Mouse (Mus musculus) cortical plate, adult 2 months (tissue): ENCODE data around the gene Lpgat1.

ENCODE experiments used
- CTCF ChIP-seq: fragments of 200-500 bp; IDR thresholded peaks from 2 replicates; pipeline ENCODE4 v1.5.1; 2011; ENCODE audit warnings: mild to moderate bottlenecking, control low read depth, low read length; ENCODE audit not compliant: insufficient read depth; ENCODE audit errors: extremely low read depth
- POLR2A ChIP-seq: fragments of 200-500 bp; IDR thresholded peaks from 2 replicates; pipeline ENCODE4 v1.6.1; 2011; ENCODE audit warnings: mild to moderate bottlenecking, low read length, control low read depth; ENCODE audit not compliant: insufficient read depth; ENCODE audit errors: extremely low read depth

DNA sequence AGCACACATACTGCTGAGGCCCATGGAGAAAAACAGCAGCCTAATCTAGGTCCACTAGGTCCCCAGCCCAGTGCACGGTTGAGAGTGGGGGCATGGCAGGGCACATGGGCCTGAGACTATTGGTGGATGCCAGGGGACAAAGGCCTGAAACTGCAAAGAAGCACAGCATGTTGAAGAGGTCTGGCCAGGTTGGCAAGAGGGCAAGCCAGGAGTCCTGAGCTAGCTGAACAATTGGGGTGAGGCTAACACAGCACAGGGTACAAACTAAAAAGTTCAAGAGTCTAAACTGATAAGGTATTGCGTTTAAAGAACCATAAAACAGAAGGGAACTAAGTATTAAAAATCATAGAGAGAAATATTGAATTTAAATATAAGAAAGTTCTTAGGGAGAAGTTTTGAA is 36.0 kb upstream of the Lpgat1 start:
- TF ChIP-seq CTCF (no peak), POLR2A (no peak)
